Mouse (Mus musculus) bone marrow, adult 2 months (tissue): ENCODE results near the gene Apaf1.

Experiments
- CTCF ChIP-seq: fragments of 200-500 bp; IDR thresholded peaks from 2 replicates; pipeline ENCODE4 v1.5.1; 2011; ENCODE audit warnings: low read length, control low read depth; ENCODE audit not compliant: control insufficient read depth, insufficient read depth
- POLR2A ChIP-seq: fragments of 200-500 bp; IDR thresholded peaks from 2 replicates; pipeline ENCODE4 v1.6.1; 2011; ENCODE audit warnings: low read depth, mild to moderate bottlenecking, control low read depth, low read length, borderline replicate concordance; ENCODE audit not compliant: control insufficient read depth

DNA sequence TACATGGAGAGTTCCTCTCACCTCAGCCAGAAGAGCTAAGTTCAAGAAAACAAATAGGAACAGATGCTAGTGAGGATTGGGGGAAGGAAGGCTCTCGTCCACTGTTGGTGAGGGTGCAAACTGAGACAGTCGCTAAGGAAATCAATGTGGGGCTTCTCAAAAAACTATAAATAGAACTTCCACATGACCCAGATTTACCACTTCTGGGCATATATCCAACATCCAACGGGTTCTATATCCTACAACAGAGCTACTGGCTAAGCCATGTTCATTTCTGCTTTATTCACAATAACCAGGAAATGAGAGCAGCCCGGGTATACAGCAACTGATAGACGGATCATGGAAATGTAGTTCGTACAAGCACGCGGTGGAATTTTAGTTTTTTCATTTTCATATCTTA, 99.5 kb downstream of the Apaf1 start:
- TF ChIP-seq CTCF (no peak), POLR2A (no peak)
